Mouse (Mus musculus) kidney, adult 2 months (tissue): ENCODE results near the gene Cfap299. TPM values are rescaled to one million over a fixed set of nuclear protein-coding genes. Genes with fewer than 3 reads are reported as not detected.

Experiments
- DNase-seq: peaks from one replicate; pipeline ENCODE4 v3.0.0; 2021
- H3K27ac ChIP-seq: fragments of 200-500 bp; 2 replicates; pipeline ENCODE4 v1.5.1; 2012; ENCODE audit warnings: low read depth, low read length, control low read depth, inconsistent platforms; ENCODE audit not compliant: insufficient read depth
- H3K27me3 ChIP-seq: fragments of 200-500 bp; replicated peaks from 2 replicates; pipeline ENCODE4 v1.6.1; 2012; ENCODE audit warnings: mild to moderate bottlenecking, moderate library complexity, low read length, inconsistent platforms; ENCODE audit not compliant: control insufficient read depth, insufficient read depth
- H3K36me3 ChIP-seq: fragments of 200-500 bp; 2 replicates; pipeline ENCODE4 v1.6.1; 2012; ENCODE audit warnings: mild to moderate bottlenecking, moderate library complexity, low read length, inconsistent platforms; ENCODE audit not compliant: control insufficient read depth, insufficient read depth
- H3K4me1 ChIP-seq: fragments of 200-500 bp; 2 replicates; pipeline ENCODE4 v1.6.1; 2011; ENCODE audit warnings: low read length; ENCODE audit not compliant: control insufficient read depth, insufficient read depth
- H3K4me3 ChIP-seq: fragments of 200-500 bp; 2 replicates; pipeline ENCODE4 v1.5.1; 2011; ENCODE audit warnings: mild to moderate bottlenecking, low read depth, low read length, control low read depth; ENCODE audit not compliant: insufficient read depth
- CTCF ChIP-seq: fragments of 200-500 bp; conservative IDR thresholded peaks from 2 replicates; pipeline ENCODE4 v1.5.1; 2011; ENCODE audit warnings: low read depth, mild to moderate bottlenecking, control low read depth, low read length, moderate library complexity, mixed read lengths; ENCODE audit not compliant: insufficient read depth, insufficient read length
- POLR2A ChIP-seq: fragments of 200-500 bp; IDR thresholded peaks from one replicate; pipeline ENCODE4 v1.6.1; 2011; ENCODE audit warnings: low read depth, low read length, control low read depth
- WGBS: fragments of 180-500 bp; shearing (Covaris S2); methylation state at CpG from one replicate; pipeline ENCODE4 v1.1.7; 2018; 5-methylcytosine and 5-hydroxymethylcytosine counted together
- polyA plus RNA-seq: library from polyadenylated mRNA; depleted of rRNA; stranded (reverse); fragments of >200 nt; gene quantifications from 2 replicates; pipeline ENCODE4 v1.2.3, GENCODE M21; 2012

Cfap299 gene
- polyA plus RNA-seq, 1 experiment: not detected

DNA sequence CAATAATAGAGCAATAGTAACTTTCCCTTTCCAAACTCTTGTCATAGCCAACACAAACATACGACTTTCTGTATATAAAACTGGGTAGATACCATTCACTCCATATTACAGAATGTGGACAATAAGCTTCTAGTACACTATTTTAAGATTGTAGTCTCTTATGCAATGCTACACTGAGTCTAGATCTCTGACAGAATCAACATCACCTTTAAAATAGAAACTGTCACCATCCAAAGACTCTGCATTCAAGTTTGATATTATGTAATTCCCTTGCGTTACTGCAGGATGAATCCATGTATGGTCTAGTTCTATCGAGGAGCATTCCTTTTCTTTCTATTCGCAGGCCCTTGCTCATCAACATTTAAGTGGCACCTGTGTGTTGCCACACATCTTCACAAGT is 477.4 kb downstream of the Cfap299 start:
- WGBS: 93% methylated on average over 4 of the region's 4 CpGs
- no peak for DNase-seq
- no peak overlapping the region for H3K4me3 ChIP-seq
- no peak overlapping the region for H3K27ac ChIP-seq
- H3K4me1 ChIP-seq: no peaks in the 10 kb centered on the region
- no peaks in the 10 kb centered on the region for H3K27me3 ChIP-seq
- TF ChIP-seq CTCF (no peak), POLR2A (no peak)
- H3K36me3 ChIP-seq: no peaks in the 10 kb centered on the region

DNA sequence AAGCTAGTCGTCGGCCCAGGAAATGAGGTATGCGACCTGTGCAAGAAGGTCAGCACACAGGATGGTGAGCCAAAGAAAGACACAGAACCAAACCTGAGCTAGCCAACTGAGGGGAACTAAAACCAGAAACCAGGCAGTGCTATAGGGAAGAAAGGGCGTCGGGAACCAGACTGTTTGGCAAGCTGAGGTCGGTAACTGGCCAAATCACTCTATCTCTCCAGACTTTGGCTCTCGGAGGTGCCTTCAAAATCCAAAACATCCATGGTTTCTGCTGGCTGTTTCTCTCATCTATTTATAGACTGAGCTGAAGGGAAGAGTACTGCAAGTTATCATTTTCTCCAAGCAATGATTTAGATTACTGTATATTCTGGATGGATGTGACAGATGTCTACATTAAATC is 477.9 kb downstream of the Cfap299 start:
- DNase-seq: no peak
- Histone ChIP-seq H3K27me3 (no peaks in the 10 kb centered on the region), H3K36me3 (no peaks in the 10 kb centered on the region), H3K27ac (no peak overlapping the region), H3K4me1 (no peaks in the 10 kb centered on the region), H3K4me3 (no peak overlapping the region)
- no peak for TF ChIP-seq POLR2A
- no peak for TF ChIP-seq CTCF
- WGBS: 73% methylated on average over 7 of the region's 7 CpGs

DNA sequence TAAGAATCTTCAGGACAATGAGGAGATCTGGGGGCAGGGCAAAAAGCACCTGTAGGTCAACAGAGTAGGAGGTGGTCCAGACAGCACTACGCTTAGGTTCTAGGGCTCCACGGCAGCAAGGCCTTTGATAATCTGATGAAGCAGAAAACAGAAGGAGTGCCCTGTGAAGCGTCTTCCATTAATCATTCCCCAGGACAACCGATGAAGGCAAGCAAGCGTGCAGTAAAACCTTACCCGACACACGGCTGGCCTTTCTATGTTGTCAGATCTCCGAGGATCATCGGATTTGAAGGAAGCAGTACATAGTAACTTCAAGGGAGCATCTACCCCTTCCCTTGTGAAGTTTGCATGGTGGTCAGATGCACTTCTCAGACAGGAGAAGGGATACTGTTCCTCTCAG is 478.8 kb downstream of the Cfap299 start:
- no peaks in the 10 kb centered on the region for H3K27me3 ChIP-seq
- TF ChIP-seq POLR2A: no peak
- TF ChIP-seq CTCF: no peak
- H3K36me3 ChIP-seq: no peaks in the 10 kb centered on the region
- H3K4me3 ChIP-seq: no peak overlapping the region
- peak; percentile 58 for DNase-seq
- no peaks in the 10 kb centered on the region for H3K4me1 ChIP-seq
- H3K27ac ChIP-seq: no peak overlapping the region
- WGBS: 35% methylated on average over 9 of the region's 9 CpGs

DNA sequence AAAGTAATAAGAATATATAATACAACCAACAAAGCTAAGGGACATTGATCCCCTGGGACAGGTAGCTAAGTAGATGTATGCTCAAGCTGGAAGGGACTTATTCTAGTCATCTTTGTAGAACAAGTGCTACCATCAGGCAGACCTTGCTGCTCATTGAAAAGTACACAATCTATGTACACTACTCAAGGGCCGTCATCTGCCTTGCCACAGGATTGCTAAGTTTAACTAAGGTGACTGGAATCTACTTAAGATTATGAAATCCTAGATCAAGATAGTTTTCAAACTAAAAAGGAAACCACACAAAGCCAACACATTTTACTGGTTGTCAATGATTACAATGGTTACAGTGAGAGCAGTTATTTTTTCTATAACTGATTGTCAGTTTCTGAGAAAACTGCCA is 483.3 kb downstream of the Cfap299 start:
- no peak for TF ChIP-seq CTCF
- no peak for TF ChIP-seq POLR2A
- no peak for DNase-seq
- H3K4me3 ChIP-seq: no peak overlapping the region
- H3K36me3 ChIP-seq: no peaks in the 10 kb centered on the region
- 85% methylated on average over 1 of the region's 1 CpGs for WGBS
- H3K27ac ChIP-seq: no peak overlapping the region
- H3K4me1 ChIP-seq: no peaks in the 10 kb centered on the region
- no peaks in the 10 kb centered on the region for H3K27me3 ChIP-seq

DNA sequence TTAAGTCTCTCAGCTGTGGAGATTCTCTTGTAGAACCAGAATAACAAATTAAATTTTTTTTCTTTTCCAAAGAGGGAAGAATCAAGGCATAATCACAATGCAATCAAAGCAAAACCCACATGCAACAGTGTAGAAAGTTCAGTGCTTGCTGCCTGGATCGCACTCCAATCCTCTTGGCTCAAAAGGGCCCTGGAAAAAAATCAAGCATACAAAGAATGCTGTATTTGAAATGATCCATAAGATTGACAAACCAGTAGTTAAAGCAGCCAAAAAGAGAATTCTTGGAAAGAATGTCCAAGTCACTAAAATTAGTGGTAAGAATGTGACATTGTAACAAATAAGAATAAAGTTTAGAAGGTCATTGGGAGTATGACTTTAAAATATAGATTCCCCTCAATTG is 486.2 kb downstream of the Cfap299 start:
- no peaks in the 10 kb centered on the region for H3K4me1 ChIP-seq
- no peaks in the 10 kb centered on the region for H3K36me3 ChIP-seq
- 78% methylated on average over 1 of the region's 1 CpGs for WGBS
- H3K27ac ChIP-seq: no peak overlapping the region
- DNase-seq: no peak
- no peaks in the 10 kb centered on the region for H3K27me3 ChIP-seq
- TF ChIP-seq POLR2A (no peak), CTCF (no peak)
- no peak overlapping the region for H3K4me3 ChIP-seq

- WGBS: 64% methylated on average over 9 of the region's 9 CpGs
- Histone ChIP-seq H3K27me3 (no peaks in the 10 kb centered on the region), H3K36me3 (no peaks in the 10 kb centered on the region), H3K4me1 (no peaks in the 10 kb centered on the region; the same call in 1 of the 2 replicates), H3K4me3 (no peak overlapping the region), H3K27ac (no peak overlapping the region)
- TF ChIP-seq CTCF: no peak
- no peak for TF ChIP-seq POLR2A
- DNase-seq: no peak
Measured at GRCm38 (mm10) chr5:98833760-98834159, 504.7 kb downstream of the Cfap299 start.

DNA sequence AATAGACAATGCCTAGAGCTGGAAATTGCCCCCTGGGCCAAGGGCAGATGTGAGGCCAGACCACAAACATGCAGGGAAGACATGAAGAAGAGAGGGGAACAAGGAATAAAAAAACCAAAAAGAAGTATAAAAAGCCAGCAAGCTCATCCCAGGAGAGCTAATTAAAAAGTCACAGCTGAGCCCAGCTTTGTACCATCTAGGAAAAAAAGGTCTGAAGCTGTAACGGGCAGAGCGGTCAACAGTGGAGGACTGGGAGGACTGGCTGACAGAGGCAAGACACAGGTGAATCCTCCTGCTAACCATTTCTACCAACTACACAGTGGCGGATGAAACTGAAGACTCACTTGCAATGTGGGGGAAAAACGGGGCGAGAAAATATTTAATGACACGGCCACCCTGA is 505.2 kb downstream of the Cfap299 start:
- no peaks in the 10 kb centered on the region for H3K27me3 ChIP-seq
- TF ChIP-seq CTCF (no peak), POLR2A (no peak)
- DNase-seq: no peak
- no peak overlapping the region for H3K4me3 ChIP-seq
- H3K4me1 ChIP-seq: no peaks in the 10 kb centered on the region; the same call in 1 of the 2 replicates
- no peaks in the 10 kb centered on the region for H3K36me3 ChIP-seq
- WGBS: 87% methylated on average over 6 of the region's 6 CpGs
- H3K27ac ChIP-seq: no peak overlapping the region

DNA sequence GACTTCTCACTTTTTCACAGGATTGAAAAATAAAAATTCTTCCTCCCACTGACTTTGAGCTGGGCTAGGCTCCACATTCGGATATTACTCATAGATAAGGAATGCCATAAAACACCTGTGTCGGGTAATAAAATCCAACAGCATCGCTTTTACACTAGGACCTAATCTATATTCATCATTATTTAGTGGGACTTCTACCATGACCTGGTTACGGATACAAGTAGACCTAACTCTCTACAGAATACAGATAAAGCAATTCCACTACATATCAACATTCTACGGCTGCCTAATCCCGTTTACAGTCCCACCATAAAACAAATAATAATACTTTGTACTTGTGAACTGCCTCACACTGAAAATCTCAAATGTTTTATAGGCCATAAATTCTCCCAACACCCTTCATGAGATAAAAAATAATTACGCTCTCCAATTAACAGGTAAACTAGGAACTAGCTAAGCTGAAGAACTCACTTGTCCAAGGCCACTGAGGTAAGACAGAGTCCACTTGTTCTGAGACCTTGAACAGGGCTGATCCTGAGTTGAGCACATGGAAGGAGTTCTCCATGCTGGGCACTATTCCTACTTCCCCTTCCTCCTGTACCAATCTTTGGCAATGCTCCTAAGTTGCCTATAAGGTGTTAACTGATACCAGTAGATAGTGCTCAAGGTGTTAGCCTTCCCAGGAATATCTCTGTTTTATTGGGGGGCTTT is 513.7 kb downstream of the Cfap299 start:
- Histone ChIP-seq H3K27ac (no peak overlapping the region), H3K4me1 (no peaks in the 10 kb centered on the region), H3K27me3 (no peaks in the 10 kb centered on the region), H3K4me3 (no peak overlapping the region), H3K36me3 (no peaks in the 10 kb centered on the region)
- no peak for TF ChIP-seq CTCF
- no peak for TF ChIP-seq POLR2A
- 62% methylated on average over 7 of the region's 7 CpGs for WGBS
- no peak for DNase-seq
